Mouse (Mus musculus): Measurements from ENCODE around the gene Tex264. TPM values are rescaled to one million over a fixed set of nuclear protein-coding genes. Genes with fewer than 3 reads are reported as not detected.

Tex264 gene
- total RNA-seq, 1 experiment from 2014 or later = 93.9 TPM

Other genes with a start within 250 kb of the Tex264 start
- gene Acy1, start 247.6 kb downstream of the Tex264 start, total RNA-seq (2021) = 14.2 and 20.2 TPM in 2 replicates
- gene Abhd14b, start 238.5 kb downstream of the Tex264 start, total RNA-seq (2021) = 23.6 and 33.1 TPM in 2 replicates
- 17.1 and 18.4 TPM in 2 replicates for gene Abhd14a, start 238.2 kb downstream of the Tex264 start, total RNA-seq (2021)
- gene Pcbp4, start 232.6 kb downstream of the Tex264 start, total RNA-seq (2021) = 24.3 and 32.2 TPM in 2 replicates
- 0.23 TPM in 1 of 2 replicates, not detected in the other for gene Gpr62, start 220.0 kb downstream of the Tex264 start, total RNA-seq (2021)
- 34.2 and 53.4 TPM in 2 replicates for gene Rrp9, start 210.0 kb downstream of the Tex264 start, total RNA-seq (2021)
- 24.0 and 26.5 TPM in 2 replicates for gene Parp3, start 209.0 kb downstream of the Tex264 start, total RNA-seq (2021)
- gene Iqcf1, start 186.0 kb downstream of the Tex264 start, total RNA-seq (2021) = not detected in 2 replicates
- not detected in 2 replicates for gene Iqcf5, start 171.4 kb downstream of the Tex264 start, total RNA-seq (2021)
- not detected in 2 replicates for gene Iqcf3, start 124.3 kb downstream of the Tex264 start, total RNA-seq (2021)
- gene Iqcf4, start 114.9 kb downstream of the Tex264 start, total RNA-seq (2021) = not detected in 2 replicates
- gene Iqcf6, start 59.3 kb downstream of the Tex264 start, total RNA-seq (2021) = not detected in 2 replicates
- not detected in 2 replicates for gene Grm2, start 29.8 kb downstream of the Tex264 start, total RNA-seq (2021)
- gene Rad54l2, start 103.3 kb upstream of the Tex264 start, total RNA-seq (2021) = 25.5 and 26.0 TPM in 2 replicates
- gene Dcaf1, start 135.9 kb upstream of the Tex264 start, total RNA-seq (2021) = 27.8 and 28.4 TPM in 2 replicates
- 27.5 and 29.8 TPM in 2 replicates for gene Rbm15b, start 201.5 kb upstream of the Tex264 start, total RNA-seq (2021)
- gene Manf, start 206.1 kb upstream of the Tex264 start, total RNA-seq (2021) = 207 and 234 TPM in 2 replicates

All from adrenal gland, postnatal 14 days (tissue).